Mouse (Mus musculus): ENCODE data around the gene Fxyd5.

The Fxyd5 gene

DNA sequence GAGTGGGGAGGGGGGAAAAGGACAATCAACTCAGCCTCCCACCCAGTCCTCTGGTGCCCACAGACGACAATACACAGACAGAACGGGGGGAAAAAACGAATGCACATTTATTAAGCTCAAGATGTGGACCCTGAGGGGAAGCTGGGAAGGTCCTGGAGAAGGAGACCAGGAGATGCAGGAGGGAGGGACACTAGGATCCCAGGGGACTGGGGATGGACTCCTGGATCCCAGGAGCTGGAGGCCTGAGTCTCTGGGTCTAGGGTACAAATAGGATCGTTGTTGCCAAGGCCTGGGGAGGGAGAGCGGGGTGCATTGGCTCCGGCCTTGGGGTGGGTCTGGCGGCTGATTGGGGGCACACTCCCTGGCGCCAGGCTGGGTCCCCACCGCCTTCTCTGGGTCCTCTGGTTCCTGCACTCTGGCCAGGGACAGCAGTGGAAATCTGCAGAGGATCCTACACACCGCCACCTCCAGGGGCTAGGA lies at the start of gene Fxyd5:
Gene Fxyd5, minus strand, starts transcription at position 51 of the 480 bp plus-strand sequence.
- no peak for DNase-seq (ENCODE audit: extremely low spot score, low spot score)

DNA sequence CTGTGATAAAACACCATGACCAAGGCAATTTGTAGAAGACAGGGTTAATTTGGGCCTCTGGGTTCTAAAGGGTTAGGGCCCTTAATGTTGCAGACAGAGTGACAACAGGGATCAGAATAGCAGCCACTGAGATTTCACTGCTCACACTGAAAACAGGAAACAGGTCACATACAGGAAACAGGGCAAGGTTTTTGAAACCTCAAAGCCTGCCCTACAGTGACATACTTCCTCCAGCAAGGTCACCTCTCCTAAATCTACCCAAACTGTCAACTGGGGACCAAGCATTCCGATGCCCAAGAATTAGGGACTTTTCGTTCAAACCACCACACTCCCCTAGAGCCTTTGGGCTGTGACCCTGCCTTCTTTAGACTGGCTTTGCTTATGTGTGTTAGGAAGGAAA lies 47.4 kb upstream of the Fxyd5 start:
- DNase-seq (ENCODE audit: extremely low spot score, low spot score): no peak

DNA sequence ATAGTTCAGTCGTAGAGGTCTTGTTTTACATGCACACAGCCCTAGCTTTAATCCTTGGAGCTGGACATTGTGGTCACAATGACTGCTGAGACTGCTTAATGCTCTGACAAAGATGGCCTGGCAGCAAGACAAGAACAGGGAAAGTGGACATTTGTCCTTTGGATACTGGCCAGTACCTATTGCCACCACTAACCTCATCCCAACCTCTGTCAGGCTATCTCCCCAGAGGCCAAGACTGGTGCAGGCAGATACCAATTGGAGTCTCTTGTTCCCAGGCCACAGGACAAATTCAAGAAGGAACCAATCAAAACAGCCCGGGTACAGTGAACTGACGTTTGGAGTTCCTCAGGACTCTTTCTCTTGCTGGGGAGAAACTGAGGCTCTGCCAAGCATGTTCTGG lies 45.9 kb upstream of the Fxyd5 start:
- no peak for DNase-seq (ENCODE audit: extremely low spot score, low spot score)

DNA sequence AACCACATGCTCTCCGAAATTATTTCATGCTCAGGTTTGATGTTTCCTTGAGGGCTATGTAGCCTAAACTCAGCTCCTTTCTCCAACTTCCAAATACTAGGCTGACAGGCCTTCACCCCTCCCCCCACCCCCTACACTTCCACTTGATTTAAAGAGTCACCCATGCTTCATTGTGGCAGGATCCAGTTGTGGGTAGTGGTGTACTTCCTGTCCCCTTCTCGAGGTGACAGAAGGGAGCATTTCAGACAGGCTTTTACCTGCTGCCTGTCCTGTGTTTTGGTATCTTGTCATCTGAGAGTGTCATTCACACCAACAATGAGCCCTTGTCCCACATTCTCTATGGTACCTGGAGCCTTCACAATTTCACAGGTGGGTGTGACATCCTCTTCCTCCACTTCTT lies 45.0 kb upstream of the Fxyd5 start:
- DNase-seq (ENCODE audit: extremely low spot score, low spot score): no peak

DNA sequence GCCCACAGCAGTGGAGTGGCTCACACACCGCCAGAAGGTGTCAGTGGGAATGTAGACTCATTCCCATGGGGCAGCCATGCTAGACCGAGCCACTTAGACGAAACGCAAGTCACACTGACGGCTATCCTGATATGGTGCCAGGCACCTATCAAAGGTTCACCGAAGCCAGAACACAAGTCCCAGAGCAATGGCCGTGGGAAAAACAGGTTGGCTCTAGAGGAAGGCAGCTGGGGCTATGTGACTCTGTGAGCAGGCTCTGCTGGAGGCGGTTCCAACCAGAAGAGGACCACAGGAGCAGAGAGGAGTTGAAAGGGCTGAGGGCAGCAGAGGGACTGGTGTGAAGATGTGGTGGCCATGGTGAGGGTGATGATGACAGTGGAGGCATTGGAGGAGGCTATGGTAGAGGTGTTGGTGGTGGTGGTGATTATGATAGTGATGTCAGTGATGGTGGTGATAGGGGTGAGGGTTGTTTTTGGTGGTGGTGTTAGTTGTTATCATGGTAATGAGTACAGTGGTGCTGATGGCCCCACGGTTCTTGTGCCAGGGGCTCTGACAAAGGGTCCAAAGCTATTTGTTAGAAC lies 44.0 kb upstream of the Fxyd5 start:
- no peak for DNase-seq (ENCODE audit: extremely low spot score, low spot score)

DNA sequence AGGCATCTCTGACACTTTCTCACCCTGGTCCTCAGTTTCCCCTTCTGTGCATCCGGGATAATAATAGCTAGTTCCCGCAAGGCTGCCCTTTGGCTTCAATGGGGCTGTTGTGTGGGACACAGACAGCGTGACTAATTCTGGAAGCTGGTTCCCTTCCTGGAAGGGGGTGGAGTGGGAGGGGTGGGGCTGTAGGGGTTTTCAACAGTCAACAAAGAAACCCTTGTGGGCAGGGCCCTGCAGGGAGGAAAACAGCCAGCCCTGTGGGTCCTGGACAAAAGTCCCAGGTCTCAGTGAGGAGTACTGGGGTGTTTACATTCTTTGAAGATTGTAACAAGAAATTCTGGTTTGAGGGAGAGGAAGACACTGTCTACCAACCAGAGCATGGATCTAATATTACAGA lies 42.9 kb upstream of the Fxyd5 start:
- DNase-seq (ENCODE audit: extremely low spot score, low spot score): no peak

DNA sequence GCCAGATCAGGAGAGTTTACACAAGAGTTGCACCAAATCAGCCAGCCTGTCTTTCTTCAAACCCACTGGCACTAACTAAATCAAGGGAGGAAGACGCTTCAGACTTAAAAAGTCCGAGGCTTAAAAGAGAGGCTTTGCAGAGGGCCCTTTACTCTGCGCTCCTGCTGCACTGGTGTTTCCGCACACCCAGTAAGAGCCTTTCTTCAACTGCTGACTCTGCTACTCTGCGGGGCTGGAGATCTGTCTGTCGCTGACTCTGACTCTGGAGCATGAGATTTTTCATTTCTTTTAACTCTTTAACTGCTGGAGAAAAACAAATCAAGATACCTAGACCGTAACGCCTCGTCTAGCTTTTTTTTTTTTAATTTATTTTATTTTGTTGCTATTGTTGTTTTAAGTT lies 41.9 kb upstream of the Fxyd5 start:
- DNase-seq (ENCODE audit: extremely low spot score, low spot score): no peak

DNA sequence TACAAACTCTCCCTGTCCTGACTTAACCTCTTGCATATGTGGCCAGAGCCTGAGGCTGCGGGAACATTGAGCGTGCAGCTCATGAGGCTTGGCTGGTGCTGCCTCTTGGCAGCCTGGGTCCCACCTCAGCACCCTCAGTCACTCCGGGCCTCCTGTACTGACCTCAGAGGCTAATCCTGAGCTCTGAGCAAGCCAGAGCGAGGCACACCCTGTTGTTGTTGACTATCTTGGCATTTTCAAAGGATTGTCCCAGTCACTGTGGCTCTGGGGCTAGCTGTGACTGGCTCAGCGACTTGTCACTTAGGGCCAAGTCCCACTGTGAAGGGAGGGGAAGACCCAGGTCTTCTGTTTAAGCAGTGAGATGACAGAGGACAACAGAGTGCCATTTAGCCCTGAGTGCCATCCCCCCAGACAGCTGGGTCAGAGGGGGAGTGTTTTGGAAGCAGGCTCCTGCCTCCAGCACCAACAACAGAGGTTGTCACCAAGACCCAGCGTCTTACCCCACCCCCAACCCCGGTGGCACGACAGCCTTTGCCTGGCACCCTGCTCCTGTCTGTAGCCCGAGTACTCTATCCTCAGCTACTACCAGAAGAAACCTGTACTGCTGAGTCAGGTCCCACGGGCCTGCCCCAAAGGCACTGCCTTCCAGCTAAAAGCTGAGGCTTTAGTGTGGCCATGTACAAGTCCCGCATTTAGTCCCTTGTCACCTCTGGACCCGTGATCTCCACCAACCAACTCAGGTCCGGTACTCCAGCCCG lies 40.7 kb upstream of the Fxyd5 start:
- no peak for DNase-seq (ENCODE audit: extremely low spot score, low spot score)

DNA sequence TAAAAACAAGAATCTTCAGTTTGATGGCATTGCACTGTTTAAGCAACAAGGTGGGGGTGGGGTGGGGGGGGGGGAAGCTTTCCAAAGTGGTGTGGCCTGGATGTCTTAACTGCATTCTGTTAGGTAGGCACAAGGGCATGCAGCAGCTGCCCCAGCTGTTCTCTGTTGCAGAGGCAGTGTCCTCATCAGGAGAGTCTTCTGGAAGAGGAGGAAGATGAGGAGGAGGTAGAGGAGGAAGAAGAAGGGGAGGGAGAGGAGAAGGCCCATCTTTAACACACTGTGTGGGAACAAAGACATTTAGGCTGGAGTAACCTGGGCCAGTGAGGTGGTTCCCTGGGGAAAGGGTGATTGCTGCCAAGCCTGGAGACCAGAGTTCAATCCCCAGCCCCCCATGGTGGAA lies 39.8 kb upstream of the Fxyd5 start:
- no peak for DNase-seq (ENCODE audit: extremely low spot score, low spot score)

DNA sequence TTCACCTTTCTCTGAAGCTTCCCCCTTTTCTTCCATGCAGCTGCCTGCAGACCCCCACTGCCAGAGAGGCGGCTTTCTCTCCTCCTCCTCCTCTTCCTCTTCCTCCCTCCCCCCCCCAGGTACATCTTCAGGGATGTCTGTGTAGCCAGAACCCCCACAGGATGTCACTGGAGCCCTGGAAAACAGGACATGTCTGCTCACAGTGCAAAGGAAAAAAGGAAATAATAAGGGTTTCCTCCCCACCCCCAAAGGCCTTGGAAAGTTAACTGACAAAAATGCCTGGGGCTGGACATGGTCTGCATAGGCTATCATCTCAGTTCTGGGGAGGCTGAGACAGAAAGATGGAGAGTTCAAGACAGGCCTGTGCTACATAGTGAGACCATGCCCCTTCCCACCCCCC lies 38.8 kb upstream of the Fxyd5 start:
- no peak for DNase-seq (ENCODE audit: extremely low spot score, low spot score)

DNA sequence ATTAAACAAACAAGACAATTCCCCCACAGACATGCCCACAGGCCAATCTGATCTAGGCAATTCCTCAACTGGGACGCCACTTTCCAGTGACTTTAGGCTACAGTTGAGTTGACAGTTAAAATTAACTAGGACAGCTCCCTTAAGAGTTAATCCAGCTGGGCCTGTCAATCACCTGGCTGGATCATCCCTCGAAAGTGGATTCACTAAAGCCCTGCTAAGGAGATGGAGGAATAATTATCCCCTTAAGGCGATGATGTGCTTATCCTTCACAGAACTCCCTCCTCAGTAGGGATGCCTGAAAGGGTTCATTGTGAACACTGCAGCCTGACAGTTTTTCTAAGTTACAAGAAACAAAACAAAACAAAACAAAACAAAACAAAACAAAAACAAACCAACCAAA lies 38.3 kb upstream of the Fxyd5 start:
- DNase-seq (ENCODE audit: extremely low spot score, low spot score): no peak

DNA sequence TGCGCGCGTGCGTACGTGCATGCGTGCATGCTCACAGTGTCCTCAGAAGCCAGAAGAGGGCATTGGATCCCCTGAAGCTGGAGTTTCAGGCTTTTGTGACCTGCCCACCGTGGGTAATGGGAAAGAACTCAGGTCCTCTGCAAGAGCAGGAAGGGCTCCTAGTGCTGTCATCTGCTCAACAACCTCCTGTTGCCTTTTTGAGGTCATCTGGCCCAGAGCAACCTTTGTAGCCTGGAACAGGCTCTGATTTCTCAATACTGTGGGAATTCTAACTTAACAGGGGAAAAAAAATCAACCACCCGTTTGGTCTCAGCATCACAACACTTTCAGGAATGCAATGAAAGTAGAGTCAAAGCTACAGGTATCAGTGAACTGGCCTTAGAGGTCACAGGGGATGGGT lies 37.4 kb upstream of the Fxyd5 start:
- no peak for DNase-seq (ENCODE audit: extremely low spot score, low spot score)

DNA sequence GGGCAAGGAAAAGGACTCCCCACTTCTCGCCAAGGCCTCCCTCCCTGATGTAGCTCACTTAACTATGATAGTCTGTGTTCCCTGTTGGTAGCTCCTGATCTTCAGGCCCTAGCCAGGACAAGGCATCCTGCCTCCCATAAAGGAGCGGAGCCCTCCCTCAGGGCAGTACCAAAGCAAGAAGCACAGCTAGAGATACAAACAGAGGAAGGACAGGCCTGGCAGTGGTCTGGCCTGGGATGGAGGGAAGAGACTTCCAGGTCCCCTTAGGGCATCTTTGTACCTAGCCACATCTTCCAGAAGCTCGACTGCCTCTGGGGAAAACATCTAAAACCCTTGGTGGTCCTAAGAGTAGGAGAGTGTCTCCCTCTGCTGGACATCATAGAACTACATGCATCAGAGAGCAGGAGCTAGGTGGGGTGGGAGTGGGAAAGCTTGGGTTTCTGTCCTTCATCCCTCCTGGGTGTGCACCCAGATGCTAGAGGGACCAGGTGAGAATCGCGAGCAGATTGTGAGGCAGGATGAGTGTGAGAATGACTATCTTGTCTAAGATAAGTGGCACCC lies 35.7 kb upstream of the Fxyd5 start:
- DNase-seq (ENCODE audit: extremely low spot score, low spot score): no peak

DNA sequence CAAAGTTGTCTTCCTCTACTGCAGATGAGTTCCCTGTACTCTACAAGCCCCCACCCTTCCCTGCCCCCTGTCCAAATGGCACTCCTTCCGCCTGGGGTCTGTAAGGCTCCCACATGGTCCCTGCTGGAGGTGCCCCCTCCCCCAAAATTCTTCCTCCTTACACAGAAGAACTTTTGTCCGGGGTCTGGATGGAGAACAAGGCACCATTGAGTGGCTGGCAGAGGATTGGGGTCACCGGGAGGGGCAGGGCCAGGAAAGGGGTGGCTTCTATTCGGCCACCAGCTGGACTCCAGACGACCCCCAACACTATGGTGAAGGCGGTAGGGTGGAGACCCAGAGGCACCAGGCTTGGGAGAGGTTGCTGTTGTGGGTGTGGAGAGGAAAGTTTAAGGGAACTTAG lies 35.2 kb upstream of the Fxyd5 start:
- DNase-seq (ENCODE audit: extremely low spot score, low spot score): no peak

DNA sequence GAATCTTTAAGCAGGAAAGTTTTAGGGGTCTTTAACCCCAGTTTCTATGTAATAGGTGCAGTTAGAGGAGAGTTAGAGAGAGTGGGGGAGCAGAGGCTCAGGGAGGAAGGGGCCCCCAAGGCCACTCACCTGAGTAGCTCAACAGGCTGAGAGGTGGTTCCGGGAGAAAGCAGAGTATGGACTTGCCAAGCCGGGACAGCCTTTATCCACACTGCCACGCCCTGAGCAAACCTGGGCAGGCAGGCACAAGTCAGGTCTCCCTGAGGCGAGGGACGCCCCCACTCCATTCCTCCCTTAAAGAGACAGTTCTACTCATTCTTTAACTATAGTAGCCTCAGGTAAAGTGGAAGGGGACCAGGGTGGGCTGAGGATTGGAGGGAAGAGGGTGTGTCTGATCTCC lies 34.2 kb upstream of the Fxyd5 start, which contains the start of gene Fxyd3:
Gene Fxyd3, minus strand, starts transcription at position 213 of the 400 bp plus-strand sequence.
- no peak for DNase-seq (ENCODE audit: extremely low spot score, low spot score)

DNA sequence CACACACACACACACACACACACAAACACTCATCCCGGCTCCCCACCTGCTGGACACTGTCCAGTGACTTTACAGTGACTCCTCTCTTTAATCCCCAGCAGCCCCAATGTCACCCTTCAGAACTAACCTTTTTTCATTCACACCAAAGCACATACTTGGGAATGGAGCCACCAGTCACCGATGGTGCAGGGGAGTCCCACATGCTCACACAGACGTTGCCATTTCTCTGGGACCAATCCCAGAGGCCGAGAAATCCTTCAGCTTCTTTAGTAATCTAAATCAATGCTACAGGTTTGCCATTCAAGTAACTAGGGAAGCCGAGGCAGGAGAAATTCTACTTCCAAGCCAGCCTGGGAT lies 32.4 kb upstream of the Fxyd5 start:
- DNase-seq (ENCODE audit: extremely low spot score, low spot score): no peak

DNA sequence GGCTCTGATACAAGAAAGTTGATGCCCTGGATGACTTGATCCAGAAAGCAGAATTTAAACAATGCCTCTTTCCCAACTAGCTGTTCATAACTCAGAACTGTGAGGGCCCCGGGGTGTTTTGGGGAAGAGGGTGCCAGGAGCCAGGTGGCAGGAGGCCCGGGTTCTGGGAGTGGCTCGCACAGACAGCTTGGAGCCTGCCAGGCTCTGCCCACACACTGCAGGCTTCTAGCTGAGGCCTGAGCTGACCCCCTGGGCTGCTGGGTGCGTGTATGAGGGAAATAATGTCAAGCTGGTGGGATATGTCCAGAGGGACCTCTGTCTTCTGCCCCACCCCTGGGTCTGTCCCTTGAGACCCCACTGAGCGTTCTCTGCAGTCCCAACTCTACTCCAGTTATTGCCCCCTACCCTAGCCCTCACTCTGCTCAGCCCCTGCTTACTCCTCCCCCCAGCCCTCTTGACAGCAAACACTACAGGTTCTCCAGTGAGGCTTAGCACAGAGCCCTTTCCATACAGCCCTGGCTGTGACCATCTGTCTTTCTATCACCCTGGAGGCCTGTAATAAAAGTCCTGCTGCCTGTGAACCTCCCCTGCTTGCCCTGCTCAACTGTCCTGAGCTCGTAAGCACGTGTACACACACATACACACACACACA lies 31.9 kb upstream of the Fxyd5 start:
- no peak for DNase-seq (ENCODE audit: extremely low spot score, low spot score)

DNA sequence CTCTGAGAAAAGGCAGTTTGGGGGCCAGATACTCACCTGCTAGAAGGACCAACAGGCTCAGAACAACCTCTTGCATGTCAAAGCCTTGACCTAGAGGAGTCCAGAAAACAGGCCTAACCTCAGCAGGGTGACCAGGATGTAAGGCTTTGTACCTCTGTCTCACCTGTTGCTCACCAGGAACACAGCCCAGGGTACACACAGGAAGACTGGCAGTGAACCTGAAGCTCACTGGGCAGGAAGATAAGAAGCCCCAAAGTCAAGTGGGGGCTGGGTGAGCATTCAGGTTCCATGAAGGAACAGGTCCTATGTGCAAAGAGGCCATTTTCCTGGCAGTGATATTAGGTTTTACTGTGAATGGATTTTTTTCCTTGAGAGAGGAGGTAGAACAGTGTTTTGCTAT lies 31.3 kb upstream of the Fxyd5 start:
- DNase-seq (ENCODE audit: extremely low spot score, low spot score): no peak

DNA sequence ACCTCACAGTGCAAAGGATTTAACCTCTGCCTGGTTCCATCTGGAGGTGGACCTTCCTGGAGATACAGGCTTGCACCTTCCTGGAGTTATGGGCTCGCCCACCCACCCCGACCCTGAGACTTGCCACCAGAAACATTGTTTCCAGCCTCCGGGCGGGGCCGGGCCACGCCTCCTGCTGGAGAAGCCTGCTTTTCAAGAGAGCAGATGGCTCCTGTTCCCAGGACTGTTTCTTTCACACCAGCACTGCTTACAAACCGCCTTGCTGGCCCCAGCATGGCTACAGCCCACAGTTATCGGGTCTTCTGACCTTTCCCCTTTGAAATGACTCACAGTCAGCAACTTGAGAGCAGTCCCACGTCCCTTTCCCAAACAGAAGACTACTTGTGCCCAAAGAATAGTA lies 30.0 kb upstream of the Fxyd5 start:
- DNase-seq (ENCODE audit: extremely low spot score, low spot score): no peak

DNA sequence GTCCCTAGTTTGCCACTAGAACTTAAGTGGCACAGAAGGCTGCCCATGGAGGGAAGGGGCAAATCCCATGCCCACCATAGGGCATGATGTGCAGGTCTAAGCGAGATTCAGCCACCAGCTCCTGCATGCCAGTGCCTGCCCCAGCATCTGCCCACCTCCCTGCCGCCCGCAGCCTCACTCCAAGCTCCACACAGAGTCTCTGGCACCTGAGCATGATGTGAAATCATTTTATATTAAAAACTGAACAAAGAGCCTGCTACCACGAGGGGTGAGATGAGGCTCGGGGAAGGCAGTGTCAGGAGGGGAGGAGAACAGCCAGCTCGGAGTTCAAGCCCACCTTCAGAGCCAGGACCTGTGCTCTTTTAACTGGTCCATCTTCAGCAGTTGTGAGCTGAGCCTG lies 28.0 kb upstream of the Fxyd5 start:
- no peak for DNase-seq (ENCODE audit: extremely low spot score, low spot score)

DNA sequence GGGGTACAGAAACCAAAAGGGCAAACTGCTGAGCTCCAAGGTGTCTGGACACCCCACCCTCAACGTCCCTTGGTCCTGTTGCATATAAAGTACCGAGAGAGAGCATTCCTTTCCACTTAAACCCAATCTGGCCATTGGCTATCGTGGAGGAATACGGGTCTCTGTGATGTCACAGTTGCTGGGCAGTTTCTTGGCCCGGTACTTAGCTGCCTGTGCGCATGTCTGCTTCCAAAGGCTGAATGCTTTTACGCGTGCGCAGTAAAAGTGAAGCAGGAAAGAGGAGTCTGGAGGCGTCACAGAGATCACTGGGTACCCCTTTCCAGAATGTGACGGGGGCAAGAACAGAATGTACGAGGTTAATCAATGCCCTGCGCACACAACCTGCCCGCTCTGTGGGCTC lies 27.2 kb upstream of the Fxyd5 start:
- DNase-seq (ENCODE audit: extremely low spot score, low spot score): no peak

DNA sequence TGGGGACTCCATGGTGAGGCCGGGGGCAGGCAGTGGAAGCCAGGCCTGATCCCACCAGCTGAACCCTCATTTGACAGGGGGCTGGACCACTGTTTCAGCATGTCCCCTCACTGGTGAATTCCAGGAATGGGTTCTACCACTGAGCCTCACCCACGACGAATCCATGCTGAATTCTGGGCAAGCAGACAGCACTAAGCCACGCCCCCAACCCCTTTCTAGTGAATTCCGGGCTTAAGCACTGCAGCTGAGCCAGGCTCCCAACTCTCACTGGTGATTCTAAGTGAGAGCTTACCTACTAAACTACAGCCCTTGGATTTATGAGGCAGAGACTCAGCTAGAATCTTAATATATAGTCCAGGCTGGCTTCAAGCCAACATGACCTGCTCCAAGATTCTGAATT lies 25.6 kb upstream of the Fxyd5 start:
- DNase-seq (ENCODE audit: extremely low spot score, low spot score): no peak
